Mouse (Mus musculus) MEL (cell line): ENCODE data around the gene Cdkn1a.

Source experiments
- CHD1 ChIP-seq: IDR thresholded peaks from 2 replicates; pipeline ENCODE4 v1.6.1; 2012; ENCODE audit warnings: low read depth, mild to moderate bottlenecking, inconsistent platforms, low read length, improper control_type of control experiment
- CTCF ChIP-seq, 3 experiments: IDR thresholded peaks in 2 of 3; conservative IDR thresholded peaks in 1 of 3; 2 replicates each; pipeline ENCODE4 v1.5.1; 2011 to 2012; ENCODE audit warnings: low read length in 3 of 3, low read depth in 2 of 3, mild to moderate bottlenecking in 2 of 3, improper control_type of control experiment in 1 of 3, inconsistent platforms in 1 of 3, mixed read lengths in 1 of 3, moderate library complexity in 1 of 3; ENCODE audit not compliant: control insufficient read depth in 1 of 3, insufficient read depth in 1 of 3, poor library complexity in 1 of 3, severe bottlenecking in 1 of 3
- E2F4 ChIP-seq: IDR thresholded peaks from 2 replicates; pipeline ENCODE4 v1.6.1; 2011; ENCODE audit warnings: low read depth, low read length, improper control_type of control experiment, borderline replicate concordance
- EP300 ChIP-seq, 2 experiments: IDR thresholded peaks; 2 replicates each; pipeline ENCODE4 v1.6.1; 2011; ENCODE audit warnings: improper control_type of control experiment in 2 of 2, low read length in 2 of 2, low read depth in 1 of 2, mild to moderate bottlenecking in 1 of 2
- GATA1 ChIP-seq: IDR thresholded peaks from 2 replicates; pipeline ENCODE4 v1.6.1; 2011; ENCODE audit warnings: low read depth, low read length, improper control_type of control experiment
- HCFC1 ChIP-seq: IDR thresholded peaks from 2 replicates; pipeline ENCODE4 v1.6.1; 2012; ENCODE audit warnings: low read depth, mild to moderate bottlenecking, inconsistent platforms, low read length, improper control_type of control experiment, moderate library complexity
- MXI1 ChIP-seq: IDR thresholded peaks from 2 replicates; pipeline ENCODE4 v1.6.1; 2011; ENCODE audit warnings: mild to moderate bottlenecking, low read depth, low read length, improper control_type of control experiment
- NRF1 ChIP-seq: IDR thresholded peaks from 2 replicates; pipeline ENCODE4 v1.6.1; 2014; ENCODE audit warnings: low read depth, mild to moderate bottlenecking, inconsistent platforms, low read length, improper control_type of control experiment, moderate library complexity; ENCODE audit not compliant: poor library complexity, insufficient read depth, severe bottlenecking
- RAD21 ChIP-seq: IDR thresholded peaks from 2 replicates; pipeline ENCODE4 v1.6.1; 2011; ENCODE audit warnings: mild to moderate bottlenecking, low read depth, low read length, improper control_type of control experiment
- TCF12 ChIP-seq: IDR thresholded peaks from 2 replicates; pipeline ENCODE4 v1.6.1; 2014; ENCODE audit warnings: low read depth, mild to moderate bottlenecking, inconsistent platforms, low read length, improper control_type of control experiment, moderate library complexity
- UBTF ChIP-seq: IDR thresholded peaks from 2 replicates; pipeline ENCODE4 v1.6.1; 2012; ENCODE audit warnings: low read depth, mild to moderate bottlenecking, inconsistent platforms, low read length, improper control_type of control experiment, moderate library complexity, borderline replicate concordance; ENCODE audit not compliant: insufficient read depth
- ZMIZ1 ChIP-seq: IDR thresholded peaks from 2 replicates; pipeline ENCODE4 v1.6.1; 2012; ENCODE audit warnings: low read depth, mild to moderate bottlenecking, inconsistent platforms, low read length, improper control_type of control experiment, moderate library complexity
- ZNF384 ChIP-seq: IDR thresholded peaks from 2 replicates; pipeline ENCODE4 v1.6.1; 2012; ENCODE audit warnings: low read depth, mild to moderate bottlenecking, inconsistent platforms, low read length, improper control_type of control experiment

- TF ChIP-seq CTCF (IDR thresholded peaks at IDR 0.05 in 2 of 3, conservative IDR thresholded peaks at IDR 0.05 in 1 of 3; ENCODE audit: control insufficient read depth in 1 of 3, insufficient read depth in 1 of 3, low read depth in 2 of 3, low read length in 3 of 3, poor library complexity in 1 of 3, severe bottlenecking in 1 of 3) (no peak), UBTF (no peak), HCFC1 (no peak), ZNF384 (no peak), CHD1 (no peak), TCF12 (no peak), GATA1 (no peak), RAD21 (no peak), ZMIZ1 (no peak), EP300 (IDR thresholded peaks at IDR 0.05; ENCODE audit: low read depth in 1 of 2, low read length in 2 of 2) (no peak), E2F4 (no peak), NRF1 (no peak), MXI1 (no peak)
These were observed 59.0 kb downstream of the Cdkn1a start for GRCm38 (mm10) chr17:29149766-29150165.
